In the genomic region with DNA sequence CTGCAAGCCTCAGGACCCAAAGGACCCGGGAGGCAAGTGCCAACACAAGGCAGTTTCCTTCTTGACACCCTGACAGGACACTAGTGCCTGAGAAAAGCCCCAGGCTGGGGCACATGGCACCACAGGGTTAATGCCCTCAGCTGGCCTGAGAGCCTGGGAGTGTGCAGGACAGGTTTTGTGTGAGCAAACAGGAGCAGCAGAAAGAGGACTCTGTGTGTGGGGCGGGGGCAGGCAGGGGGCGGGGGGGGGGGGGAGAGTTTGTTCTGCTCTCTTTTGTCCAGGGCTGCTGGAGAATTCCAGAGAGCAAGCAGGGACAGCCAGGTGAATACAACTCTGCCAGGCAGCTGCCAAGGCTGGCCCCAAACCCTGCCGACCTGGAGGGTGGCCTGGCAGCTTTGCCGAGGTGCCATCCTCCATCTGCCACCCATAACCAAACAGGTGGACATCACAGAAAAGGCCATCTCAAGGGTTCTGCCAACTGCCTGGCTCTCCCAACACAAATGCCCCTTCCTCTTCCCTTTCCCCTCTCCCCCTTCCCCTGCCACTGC, we compare ENCODE assay signal across 15 mouse cellular contexts. TPM values are rescaled to one million over a fixed set of nuclear protein-coding genes. Genes with fewer than 3 reads are reported as not detected.
DNase-seq lines count a peak whose midpoint lies in the region; ATAC-seq and TF ChIP-seq lines count a peak whose summit lies in the region.
"Not testable (repeated sequence)": the region's sequence is repeated elsewhere in the genome, so short reads cannot be mapped to it uniquely, and the experiment has no call there.
"Had no signal": no experiment of that assay in that cellular context is flagged by ENCODE, and none has a peak within 500 bp of the region (broad histone marks: within the 10 kb centered on the region; RNA-seq: fewer than 3 reads in every experiment).

No protein-coding gene starts in this region.

- 0 out of 2 replicates have a peak, but pooled peaks have one; percentile 35 for ATAC-seq in hindbrain, embryonic 14.5 days (ENCODE audit: low FRiP score)
- ATAC-seq in lung, embryonic 15.5 days (ENCODE audit: borderline replicate concordance, extremely low read depth, low FRiP score, low TSS enrichment), result 0 out of 2 replicates have a peak, but pooled peaks have one; percentile 37
- peak; percentile 70 for ATAC-seq in lung, postnatal 0 days
- ATAC-seq in stomach, embryonic 15.5 days (ENCODE audit: insufficient read depth, low FRiP score, low read depth), result peak; percentile 56; the same call in 1 of the 2 replicates

- H3K9ac ChIP-seq in hindbrain, embryonic 14.5 days; lung, embryonic 15.5 days; lung, postnatal 0 days (replicated peaks; ENCODE audit: low read depth); stomach, embryonic 15.5 days: not testable (repeated sequence)

- H3K9me3 ChIP-seq in hindbrain, embryonic 14.5 days (ENCODE audit: control insufficient read depth, low read length); lung, embryonic 15.5 days; lung, postnatal 0 days (ENCODE audit: low read length); stomach, embryonic 15.5 days: not testable (repeated sequence)

- H3K4me1 ChIP-seq in hindbrain, embryonic 14.5 days (replicated peaks; ENCODE audit: control insufficient read depth, insufficient read depth, low read length); lung, embryonic 15.5 days; lung, postnatal 0 days (ENCODE audit: insufficient read depth, low read depth, low read length); stomach, embryonic 15.5 days: not testable (repeated sequence)

- not testable (repeated sequence) for H3K4me3 ChIP-seq in hindbrain, embryonic 14.5 days (replicated peaks; ENCODE audit: low read length); lung, embryonic 15.5 days; lung, postnatal 0 days (ENCODE audit: low read depth, low read length); stomach, embryonic 15.5 days (replicated peaks)

- not testable (repeated sequence) for TF ChIP-seq EP300 in lung, postnatal 0 days (IDR thresholded peaks at IDR 0.05)

- no CpG with 5 or more reads among the region's 5 CpGs for WGBS in hindbrain, embryonic 14.5 days
- WGBS in lung, embryonic 15.5 days, result 80% methylated on average over 1 of the region's 5 CpGs
- no CpG with 5 or more reads among the region's 5 CpGs for WGBS in lung, postnatal 0 days
- 37% methylated on average over 2 of the region's 5 CpGs for WGBS in stomach, embryonic 15.5 days

- H3K36me3 ChIP-seq in hindbrain, embryonic 14.5 days (replicated peaks; ENCODE audit: control insufficient read depth, insufficient read depth); lung, embryonic 15.5 days; lung, postnatal 0 days (ENCODE audit: insufficient read depth, low read length); stomach, embryonic 15.5 days: not testable (repeated sequence)

- not testable (repeated sequence) for H3K27ac ChIP-seq in hindbrain, embryonic 14.5 days; lung, embryonic 15.5 days; lung, postnatal 0 days (ENCODE audit: low read length); stomach, embryonic 15.5 days

- not testable (repeated sequence) for H3K4me2 ChIP-seq in hindbrain, embryonic 14.5 days (replicated peaks); lung, embryonic 15.5 days; lung, postnatal 0 days (replicated peaks; ENCODE audit: low read depth, low read length); stomach, embryonic 15.5 days

- peak; percentile 40 for DNase-seq in cerebellum, adult 11-12 months
- peak; percentile 11 for DNase-seq in cerebellum, adult 8-10 months
- DNase-seq in cerebellum, adult 9-11 months, result peak; percentile 52
- not testable (repeated sequence) for DNase-seq in hindbrain, embryonic 14.5 days (ENCODE audit: low spot score); lung, postnatal 0 days (ENCODE audit: low spot score)

- H3K27me3 ChIP-seq in hindbrain, embryonic 14.5 days (ENCODE audit: control insufficient read depth, insufficient read depth, low read length); lung, postnatal 0 days (replicated peaks; ENCODE audit: insufficient read depth, low read length); stomach, embryonic 15.5 days (replicated peaks): not testable (repeated sequence)
- peaks cover 10% of the 10 kb centered on the region; the same call in 1 of the 2 replicates for H3K27me3 ChIP-seq in lung, embryonic 15.5 days

- TF ChIP-seq CTCF in lung, postnatal 0 days (IDR thresholded peaks at IDR 0.05), result not testable (repeated sequence)

RNA-seq across cellular contexts. Expression of gene Pnma3, which starts 2.3 kb away (rescaled TPM):
- polyA plus RNA-seq in hindbrain, embryonic 14.5 days (2014; fragmentation: Nextera tagmentation; extraction: Ambion mirVana), result 2.8 and 4.4 TPM in 2 replicates
- 0.17 and 0.18 TPM in 2 replicates for polyA plus RNA-seq in lung, embryonic 15.5 days (2015; fragmentation: Nextera tagmentation; extraction: Ambion mirVana)
- not detected in 2 replicates for polyA plus RNA-seq in lung, postnatal 0 days (2015; fragmentation: Nextera tagmentation; extraction: Ambion mirVana)
- 0.13 and 0.21 TPM in 2 replicates for polyA plus RNA-seq in stomach, embryonic 15.5 days (2015; fragmentation: Nextera tagmentation; extraction: Ambion mirVana)
- polyA plus RNA-seq: C2C12 had no signal

RNA-seq across cellular contexts. Expression of gene Xlr4a, which starts 15.4 kb away (rescaled TPM):
- polyA plus RNA-seq in hindbrain, embryonic 14.5 days (2014; fragmentation: Nextera tagmentation; extraction: Ambion mirVana), result not detected in 2 replicates
- polyA plus RNA-seq in lung, embryonic 15.5 days (2015; fragmentation: Nextera tagmentation; extraction: Ambion mirVana), result 0.87 and 2.5 TPM in 2 replicates
- 0.36 and 0.69 TPM in 2 replicates for polyA plus RNA-seq in lung, postnatal 0 days (2015; fragmentation: Nextera tagmentation; extraction: Ambion mirVana)
- 1.9 and 2.1 TPM in 2 replicates for polyA plus RNA-seq in stomach, embryonic 15.5 days (2015; fragmentation: Nextera tagmentation; extraction: Ambion mirVana)
- polyA plus RNA-seq: adrenal gland, adult 2 months; brain, embryonic 14.5 days; forebrain, embryonic 11.5 days; forebrain, postnatal 0 days had no signal

RNA-seq across cellular contexts. Expression of gene Pnma5, which starts 29.9 kb away (rescaled TPM):
- polyA plus RNA-seq in hindbrain, embryonic 14.5 days (2014; fragmentation: Nextera tagmentation; extraction: Ambion mirVana), result not detected in 2 replicates
- 0.08 TPM in 1 of 2 replicates, not detected in the other for polyA plus RNA-seq in lung, embryonic 15.5 days (2015; fragmentation: Nextera tagmentation; extraction: Ambion mirVana)
- polyA plus RNA-seq in lung, postnatal 0 days (2015; fragmentation: Nextera tagmentation; extraction: Ambion mirVana), result 0.05 and 0.10 TPM in 2 replicates
- polyA plus RNA-seq in stomach, embryonic 15.5 days (2015; fragmentation: Nextera tagmentation; extraction: Ambion mirVana), result 0.14 and 0.17 TPM in 2 replicates
- polyA plus RNA-seq: adrenal gland, adult 2 months; embryonic facial prominence, embryonic 10.5 days; forebrain, embryonic 13.5 days; forebrain, embryonic 15.5 days had no signal

RNA-seq across cellular contexts. Expression of gene Xlr3a, which starts 30.1 kb away (rescaled TPM):
- polyA plus RNA-seq in hindbrain, embryonic 14.5 days (2014; fragmentation: Nextera tagmentation; extraction: Ambion mirVana), result 4.8 and 7.7 TPM in 2 replicates
- polyA plus RNA-seq in lung, embryonic 15.5 days (2015; fragmentation: Nextera tagmentation; extraction: Ambion mirVana), result 2.2 and 4.1 TPM in 2 replicates
- 0.32 and 0.74 TPM in 2 replicates for polyA plus RNA-seq in lung, postnatal 0 days (2015; fragmentation: Nextera tagmentation; extraction: Ambion mirVana)
- polyA plus RNA-seq in stomach, embryonic 15.5 days (2015; fragmentation: Nextera tagmentation; extraction: Ambion mirVana), result 5.8 and 9.2 TPM in 2 replicates

RNA-seq across cellular contexts. Expression of gene Gm14685, which starts 50.0 kb away (rescaled TPM):
- 0.31 and 0.80 TPM in 2 replicates for polyA plus RNA-seq in hindbrain, embryonic 14.5 days (2014; fragmentation: Nextera tagmentation; extraction: Ambion mirVana)
- 0.11 and 0.14 TPM in 2 replicates for polyA plus RNA-seq in lung, embryonic 15.5 days (2015; fragmentation: Nextera tagmentation; extraction: Ambion mirVana)
- 0.15 and 0.42 TPM in 2 replicates for polyA plus RNA-seq in lung, postnatal 0 days (2015; fragmentation: Nextera tagmentation; extraction: Ambion mirVana)
- 0.04 and 0.15 TPM in 2 replicates for polyA plus RNA-seq in stomach, embryonic 15.5 days (2015; fragmentation: Nextera tagmentation; extraction: Ambion mirVana)
- polyA plus RNA-seq: adrenal gland, adult 2 months; C2C12; forebrain, embryonic 11.5 days had no signal
